Mouse (Mus musculus): ENCODE measurements around the gene Ptgs1.

DNA sequence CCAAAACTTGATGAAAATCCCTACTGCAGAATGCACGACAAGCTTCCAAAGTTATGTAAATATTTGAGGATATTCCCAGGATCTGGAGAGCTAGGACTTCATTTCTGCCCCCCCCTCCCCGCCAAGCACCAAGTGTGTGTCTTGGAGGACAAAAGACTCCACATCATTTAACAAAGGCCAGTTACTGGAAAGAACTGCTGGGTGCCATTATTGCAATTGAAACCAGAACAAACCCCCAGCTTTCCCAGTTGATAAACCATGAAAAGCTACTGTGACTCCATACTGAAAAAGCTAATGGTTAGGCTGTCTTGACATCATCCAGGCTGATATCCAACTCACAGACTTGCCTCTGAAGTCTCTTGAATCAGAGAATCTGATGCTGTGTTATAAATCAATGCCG, 39.2 kb downstream of the Ptgs1 start:
- TF ChIP-seq FLI1 (IDR thresholded peaks at IDR 0.05; ENCODE audit: low read length) (no peak), GATA1 (IDR thresholded peaks at IDR 0.05; ENCODE audit: borderline replicate concordance, low read length) (no peak)

All from megakaryocyte, embryonic 14.5 days (primary cell).